Mouse (Mus musculus): Measurements from ENCODE around the gene Zfp446. TPM values are rescaled to one million over a fixed set of nuclear protein-coding genes. Genes with fewer than 3 reads are reported as not detected.

The Zfp446 gene
- polyA plus RNA-seq, 1 experiment from 2014 or later: 5.0 TPM

- H3K9ac ChIP-seq: no peak overlapping the region
- 76% methylated on average over 8 of the region's 8 CpGs for WGBS
- H3K4me1 ChIP-seq (replicated peaks): no peaks in the 10 kb centered on the region
- H3K27me3 ChIP-seq: 0 out of 2 replicates have a peak, but pooled peaks cover 6% of the 10 kb centered on the region
- H3K9me3 ChIP-seq (replicated peaks): no peaks in the 10 kb centered on the region
- H3K27ac ChIP-seq: no peak overlapping the region
- H3K36me3 ChIP-seq: no peaks in the 10 kb centered on the region
- no peak for ATAC-seq (replicated peaks; ENCODE audit: insufficient number of reproducible peaks, insufficient read depth, low FRiP score, low read depth)
- H3K4me2 ChIP-seq: no peak overlapping the region
- H3K4me3 ChIP-seq: no peak overlapping the region
Measured at GRCm38 (mm10) chr7:12987409-12988189, 10.0 kb downstream of the Zfp446 start.

GRCm38 (mm10) chr7:12992222-12992621, 14.6 kb downstream of the Zfp446 start:
- no peak overlapping the region for H3K4me3 ChIP-seq
- no peaks in the 10 kb centered on the region for H3K4me1 ChIP-seq (replicated peaks)
- no peaks in the 10 kb centered on the region for H3K36me3 ChIP-seq
- H3K9me3 ChIP-seq (replicated peaks): no peaks in the 10 kb centered on the region
- ATAC-seq (replicated peaks; ENCODE audit: insufficient number of reproducible peaks, insufficient read depth, low FRiP score, low read depth): no peak
- H3K4me2 ChIP-seq: no peak overlapping the region
- H3K27ac ChIP-seq: no peak overlapping the region
- no peak overlapping the region for H3K9ac ChIP-seq
- WGBS: 2% methylated on average over 3 of the region's 3 CpGs
- 0 out of 2 replicates have a peak, but pooled peaks cover 6% of the 10 kb centered on the region for H3K27me3 ChIP-seq

GRCm38 (mm10) chr7:12993148-12993547, 15.5 kb downstream of the Zfp446 start:
- 80% methylated on average over 10 of the region's 10 CpGs for WGBS
- Histone ChIP-seq H3K27ac (no peak overlapping the region), H3K9me3 (replicated peaks) (no peaks in the 10 kb centered on the region), H3K4me2 (no peak overlapping the region), H3K27me3 (0 out of 2 replicates have a peak, but pooled peaks cover 6% of the 10 kb centered on the region), H3K36me3 (no peaks in the 10 kb centered on the region), H3K9ac (no peak overlapping the region), H3K4me3 (no peak overlapping the region), H3K4me1 (replicated peaks) (no peaks in the 10 kb centered on the region)
- no peak for ATAC-seq (replicated peaks; ENCODE audit: insufficient number of reproducible peaks, insufficient read depth, low FRiP score, low read depth)

- no peak overlapping the region for H3K4me2 ChIP-seq
- H3K9me3 ChIP-seq (replicated peaks): no peaks in the 10 kb centered on the region
- no peak overlapping the region for H3K9ac ChIP-seq
- no peak for ATAC-seq (replicated peaks; ENCODE audit: insufficient number of reproducible peaks, insufficient read depth, low FRiP score, low read depth)
- H3K4me3 ChIP-seq: no peak overlapping the region
- H3K36me3 ChIP-seq: no peaks in the 10 kb centered on the region
- 0 out of 2 replicates have a peak, but pooled peaks cover 5% of the 10 kb centered on the region for H3K27me3 ChIP-seq
- H3K27ac ChIP-seq: no peak overlapping the region
- H3K4me1 ChIP-seq (replicated peaks): no peaks in the 10 kb centered on the region
Measured at GRCm38 (mm10) chr7:12995862-12996261, 18.2 kb downstream of the Zfp446 start.

- Histone ChIP-seq H3K4me1 (replicated peaks) (no peaks in the 10 kb centered on the region), H3K36me3 (no peaks in the 10 kb centered on the region), H3K4me2 (no peak overlapping the region), H3K9ac (no peak overlapping the region), H3K9me3 (replicated peaks) (no peaks in the 10 kb centered on the region), H3K27me3 (no peaks in the 10 kb centered on the region), H3K27ac (no peak overlapping the region), H3K4me3 (no peak overlapping the region)
- WGBS: 63% methylated on average over 5 of the region's 5 CpGs
- ATAC-seq (replicated peaks; ENCODE audit: insufficient number of reproducible peaks, insufficient read depth, low FRiP score, low read depth): no peak
Measured at GRCm38 (mm10) chr7:12997230-12997629, 19.6 kb downstream of the Zfp446 start.

- Histone ChIP-seq H3K4me2 (no peak within 1 kb of the TSS), H3K27me3 (no peaks in the 10 kb centered on the region), H3K4me1 (replicated peaks) (no peaks in the 10 kb centered on the region), H3K4me3 (no peak within 1 kb of the TSS), H3K27ac (no peak within 1 kb of the TSS), H3K9me3 (replicated peaks) (no peaks in the 10 kb centered on the region), H3K9ac (no peak within 1 kb of the TSS), H3K36me3 (no peaks in the 10 kb centered on the region)
- no peak for ATAC-seq (replicated peaks; ENCODE audit: insufficient number of reproducible peaks, insufficient read depth, low FRiP score, low read depth)
- 64% methylated on average over 5 of the region's 5 CpGs for WGBS
Measured at GRCm38 (mm10) chr7:12998053-12998452, 20.4 kb downstream of the Zfp446 start, which contains the start of gene Slc27a5. Slc27a5 (minus strand) TSS chr7:12998192.

- H3K9me3 ChIP-seq (replicated peaks): no peaks in the 10 kb centered on the region
- H3K4me2 ChIP-seq: no peak within 1 kb of the TSS
- H3K36me3 ChIP-seq: no peaks in the 10 kb centered on the region
- H3K27ac ChIP-seq: no peak within 1 kb of the TSS
- ATAC-seq (replicated peaks; ENCODE audit: insufficient number of reproducible peaks, insufficient read depth, low FRiP score, low read depth): no peak
- no peak within 1 kb of the TSS for H3K4me3 ChIP-seq
- no peaks in the 10 kb centered on the region for H3K27me3 ChIP-seq
- no peaks in the 10 kb centered on the region for H3K4me1 ChIP-seq (replicated peaks)
- no peak within 1 kb of the TSS for H3K9ac ChIP-seq
- WGBS: 78% methylated on average over 3 of the region's 3 CpGs
Measured at GRCm38 (mm10) chr7:12998851-12999250, 21.2 kb downstream of the Zfp446 start, which contains the start of gene Trim28. Trim28 (plus strand) TSS chr7:12999114.

- Histone ChIP-seq H3K9ac (no peak overlapping the region), H3K27ac (no peak overlapping the region), H3K27me3 (no peaks in the 10 kb centered on the region), H3K4me2 (no peak overlapping the region), H3K4me3 (no peak overlapping the region), H3K36me3 (peaks cover 20% of the 10 kb centered on the region), H3K9me3 (replicated peaks) (no peaks in the 10 kb centered on the region), H3K4me1 (replicated peaks) (no peaks in the 10 kb centered on the region)
- 57% methylated on average over 1 of the region's 1 CpGs for WGBS
- no peak for ATAC-seq (replicated peaks; ENCODE audit: insufficient number of reproducible peaks, insufficient read depth, low FRiP score, low read depth)
Measured at GRCm38 (mm10) chr7:13001584-13001983, 23.9 kb downstream of the Zfp446 start.

- Histone ChIP-seq H3K4me2 (no peak overlapping the region), H3K27ac (no peak overlapping the region), H3K27me3 (0 out of 2 replicates have a peak, but pooled peaks cover 4% of the 10 kb centered on the region), H3K4me3 (no peak overlapping the region), H3K4me1 (replicated peaks) (peaks cover 13% of the 10 kb centered on the region; the same call in 1 of the 2 replicates), H3K36me3 (peaks cover 31% of the 10 kb centered on the region), H3K9ac (no peak overlapping the region), H3K9me3 (replicated peaks) (no peaks in the 10 kb centered on the region)
- ATAC-seq (replicated peaks; ENCODE audit: insufficient number of reproducible peaks, insufficient read depth, low FRiP score, low read depth): no peak
- 72% methylated on average over 5 of the region's 5 CpGs for WGBS
Measured at GRCm38 (mm10) chr7:13003380-13003779, 25.7 kb downstream of the Zfp446 start.

- H3K9me3 ChIP-seq (replicated peaks): no peaks in the 10 kb centered on the region
- no peak for ATAC-seq (replicated peaks; ENCODE audit: insufficient number of reproducible peaks, insufficient read depth, low FRiP score, low read depth)
- no peak overlapping the region for H3K4me2 ChIP-seq
- H3K4me1 ChIP-seq (replicated peaks): peaks cover 22% of the 10 kb centered on the region
- H3K36me3 ChIP-seq: peaks cover 31% of the 10 kb centered on the region
- no peak overlapping the region for H3K27ac ChIP-seq
- H3K4me3 ChIP-seq: no peak overlapping the region
- WGBS: 86% methylated on average over 17 of the region's 17 CpGs
- H3K9ac ChIP-seq: no peak overlapping the region
- 0 out of 2 replicates have a peak, but pooled peaks cover 4% of the 10 kb centered on the region for H3K27me3 ChIP-seq
Measured at GRCm38 (mm10) chr7:13006011-13006410, 28.4 kb downstream of the Zfp446 start.

GRCm38 (mm10) chr7:13006531-13006930, 28.9 kb downstream of the Zfp446 start:
- no peak for ATAC-seq (replicated peaks; ENCODE audit: insufficient number of reproducible peaks, insufficient read depth, low FRiP score, low read depth)
- 90% methylated on average over 10 of the region's 10 CpGs for WGBS

More at GRCm38 (mm10) chr7:13006531-13006930, 28.9 kb downstream of the Zfp446 start:
- H3K4me2 ChIP-seq: no peak overlapping the region
- H3K27ac ChIP-seq: no peak overlapping the region
- H3K9ac ChIP-seq: no peak overlapping the region
- H3K36me3 ChIP-seq: peaks cover 31% of the 10 kb centered on the region
- H3K4me3 ChIP-seq: no peak overlapping the region
- peaks cover 22% of the 10 kb centered on the region for H3K4me1 ChIP-seq (replicated peaks)
- no peaks in the 10 kb centered on the region for H3K9me3 ChIP-seq (replicated peaks)
- H3K27me3 ChIP-seq: 0 out of 2 replicates have a peak, but pooled peaks cover 4% of the 10 kb centered on the region
